Mouse (Mus musculus) kidney, adult 8-10 months (tissue): ENCODE data around the gene Iffo1.
"Not testable (repeated sequence)": the region's sequence is repeated elsewhere in the genome, so short reads cannot be mapped to it uniquely, and the experiment has no call there.

Experiments
- DNase-seq, 2 experiments: peaks; one replicate each; pipeline ENCODE4 v3.0.0; 2022

Iffo1 gene

GRCm38 (mm10) chr6:125162615-125163305, 17.7 kb downstream of the Iffo1 start:
- not testable (repeated sequence) for DNase-seq

- DNase-seq, result peak; percentile 88 to 90
Measured at GRCm38 (mm10) chr6:125163801-125164657, 19.0 kb downstream of the Iffo1 start.

GRCm38 (mm10) chr6:125164672-125165327, 19.8 kb downstream of the Iffo1 start:
- peak; percentile 56 to 67 for DNase-seq

- DNase-seq, result peak; percentile 97
Measured at GRCm38 (mm10) chr6:125165328-125165891, 20.4 kb downstream of the Iffo1 start.

GRCm38 (mm10) chr6:125166051-125166751, 21.2 kb downstream of the Iffo1 start, which contains the start of gene Gapdh:
Gapdh (minus strand) TSS chr6:125166467.
- DNase-seq, result peak; percentile 87 to 91

GRCm38 (mm10) chr6:125166861-125167650, 22.0 kb downstream of the Iffo1 start:
- peak in 1 of 2 experiments; percentile 39 for DNase-seq

- DNase-seq, result no peak
Measured at GRCm38 (mm10) chr6:125168086-125168485, 23.0 kb downstream of the Iffo1 start.

- DNase-seq, result no peak
Measured at GRCm38 (mm10) chr6:125170194-125170593, 25.2 kb downstream of the Iffo1 start.

GRCm38 (mm10) chr6:125172474-125172873, 27.4 kb downstream of the Iffo1 start:
- no peak for DNase-seq

- DNase-seq, result no peak
Measured at GRCm38 (mm10) chr6:125173256-125173655, 28.2 kb downstream of the Iffo1 start.

GRCm38 (mm10) chr6:125175469-125175868, 30.4 kb downstream of the Iffo1 start:
- no peak for DNase-seq

- no peak for DNase-seq
Measured at GRCm38 (mm10) chr6:125179601-125180000, 34.6 kb downstream of the Iffo1 start.

GRCm38 (mm10) chr6:125182133-125182532, 37.1 kb downstream of the Iffo1 start:
- DNase-seq, result no peak

- DNase-seq, result no peak
Measured at GRCm38 (mm10) chr6:125186203-125186602, 41.2 kb downstream of the Iffo1 start.

- no peak for DNase-seq
Measured at GRCm38 (mm10) chr6:125190816-125191215, 45.8 kb downstream of the Iffo1 start.

- DNase-seq, result peak; percentile 97 to 98
Measured at GRCm38 (mm10) chr6:125191332-125192015, 46.4 kb downstream of the Iffo1 start, which contains the start of the genes Ncapd2 and Mrpl51. Ncapd2 (minus strand) TSS chr6:125191701. Mrpl51 (plus strand) TSS chr6:125191801.

GRCm38 (mm10) chr6:125192016-125192714, 47.1 kb downstream of the Iffo1 start:
- DNase-seq, result peak; percentile 94

- no peak for DNase-seq
Measured at GRCm38 (mm10) chr6:125192841-125193240, 47.8 kb downstream of the Iffo1 start.

- no peak for DNase-seq
Measured at GRCm38 (mm10) chr6:125193390-125193789, 48.3 kb downstream of the Iffo1 start.

- no peak for DNase-seq
Measured at GRCm38 (mm10) chr6:125195541-125196075, 50.6 kb downstream of the Iffo1 start.
